Mouse (Mus musculus) left cerebral cortex, postnatal 4 days (tissue): ENCODE data around the gene Plaur. TPM values are rescaled to one million over a fixed set of nuclear protein-coding genes. Genes with fewer than 3 reads are reported as not detected.
A peak's percentile ranks its signal among the peaks of the same experiment; 100 is the strongest.
"Not testable (repeated sequence)": the region's sequence is repeated elsewhere in the genome, so short reads cannot be mapped to it uniquely, and the experiment has no call there.

Experiments used
- DNase-seq: peaks from one replicate; pipeline ENCODE4 v3.0.0-alpha.2; 2022
- intact Hi-C: fragments of 180-260 bp; cut with DNase I; formaldehyde crosslinking; loops from one replicate; pipeline ENCODE4 v1.15.1; 2025
- total RNA-seq, 2 experiments: library from RNA; stranded (reverse); gene quantifications; 2 replicates each; pipeline ENCODE4 v1.2.3; 2021

The Plaur gene
- total RNA-seq, 2 experiments from 2014 or later = 1.0 to 1.2 TPM

- DNase-seq = peak; percentile 67
- intact Hi-C loops = no loop called here
Observed at GRCm38 (mm10) chr7:24506476-24506837, 44.2 kb downstream of the Plaur start.

GRCm38 (mm10) chr7:24506838-24507725 is 44.8 kb downstream of the Plaur start, which contains the start of gene Zfp428:
Gene Zfp428, plus strand, starts transcription at chr7:24507006.
- intact Hi-C loops = no loop called here
- DNase-seq = peak; percentile 93

- intact Hi-C loops = no loop called here
- no peak for DNase-seq
Observed at GRCm38 (mm10) chr7:24507726-24508114, 45.4 kb downstream of the Plaur start.

- DNase-seq = no peak
- intact Hi-C loops = no loop called here
Observed at GRCm38 (mm10) chr7:24512355-24512754, 50.1 kb downstream of the Plaur start, which contains the start of gene AC161166.1. Gene AC161166.1, minus strand, starts transcription at chr7:24512455.

GRCm38 (mm10) chr7:24516319-24516718 is 54.0 kb downstream of the Plaur start:
- DNase-seq, intact Hi-C loops: not testable (repeated sequence)

GRCm38 (mm10) chr7:24517077-24517476 is 54.8 kb downstream of the Plaur start:
- DNase-seq = no peak
- intact Hi-C loops = no loop called here

- DNase-seq = no peak
- intact Hi-C loops = no loop called here
Observed at GRCm38 (mm10) chr7:24517654-24518053, 55.4 kb downstream of the Plaur start.

GRCm38 (mm10) chr7:24519130-24519529 is 56.8 kb downstream of the Plaur start:
- intact Hi-C loops = no loop called here

GRCm38 (mm10) chr7:24520054-24520453 is 57.8 kb downstream of the Plaur start:
- DNase-seq, intact Hi-C loops: not testable (repeated sequence)

More at GRCm38 (mm10) chr7:24519130-24519529, 56.8 kb downstream of the Plaur start:
- no peak for DNase-seq

GRCm38 (mm10) chr7:24522805-24523204 is 60.5 kb downstream of the Plaur start:
- intact Hi-C loops = no loop called here
- no peak for DNase-seq

- no peak for DNase-seq
- intact Hi-C loops = no loop called here
Observed at GRCm38 (mm10) chr7:24523723-24524122, 61.4 kb downstream of the Plaur start.

GRCm38 (mm10) chr7:24524978-24525377 is 62.7 kb downstream of the Plaur start:
- DNase-seq = no peak
- intact Hi-C loops = no loop called here

Other genes with a start within 250 kb of the Plaur start
- gene Zfp109, start 224.9 kb upstream of the Plaur start, total RNA-seq = 1 to 10 TPM; 6.1 to 6.3 TPM
- gene Zfp108, start 207.7 kb upstream of the Plaur start, total RNA-seq = 1 to 10 TPM; 6.4 to 7.3 TPM
- 1 to 10 TPM; 8.3 TPM for gene Zfp93, start 192.1 kb upstream of the Plaur start, total RNA-seq
- gene Zfp61, start 161.3 kb upstream of the Plaur start, total RNA-seq = 10 to 100 TPM; 26.4 to 28.8 TPM
- 10 to 100 TPM; 12.3 to 13.4 TPM for gene Zfp94, start 145.8 kb upstream of the Plaur start, total RNA-seq
- gene Tescl, start 128.5 kb upstream of the Plaur start, total RNA-seq = under 1 TPM in 1 of 2 experiments, not detected in 1; 0.46 TPM
- gene Lypd5, start 113.3 kb upstream of the Plaur start, total RNA-seq = not detected
- gene Kcnn4, start 92.2 kb upstream of the Plaur start, total RNA-seq = under 1 TPM; 0.34 to 0.48 TPM
- gene Smg9, start 62.9 kb upstream of the Plaur start, total RNA-seq = 10 to 100 TPM; 42.0 to 43.2 TPM
- not detected for gene Irgc1, start 10.2 kb upstream of the Plaur start, total RNA-seq
- gene Cadm4, start 19.5 kb downstream of the Plaur start, total RNA-seq = 100 to 1,000 TPM; 332 to 353 TPM
- gene Zfp428, start 44.5 kb downstream of the Plaur start, total RNA-seq = 100 to 1,000 TPM; 105 to 108 TPM
- gene AC161166.1, start 50.0 kb downstream of the Plaur start, total RNA-seq = not detected
- 100 to 1,000 TPM; 118 to 120 TPM for gene Irgq, start 68.2 kb downstream of the Plaur start, total RNA-seq
- under 1 TPM in 1 of 2 experiments, not detected in 1; 0.48 TPM for gene Pinlyp, start 83.6 kb downstream of the Plaur start, total RNA-seq
- gene Xrcc1, start 83.8 kb downstream of the Plaur start, total RNA-seq = 10 to 100 TPM; 48.8 to 49.3 TPM
- gene Ethe1, start 125.1 kb downstream of the Plaur start, total RNA-seq = 10 to 100 TPM; 16.1 to 17.5 TPM
- 10 to 100 TPM; 11.7 to 13.0 TPM for gene Zfp575, start 125.2 kb downstream of the Plaur start, total RNA-seq
- gene Phldb3, start 148.3 kb downstream of the Plaur start, total RNA-seq = under 1 TPM; 0.48 to 0.72 TPM
- under 1 TPM; 0.68 to 0.77 TPM for gene Lypd3, start 174.1 kb downstream of the Plaur start, total RNA-seq
- not detected for gene Tex101, start 214.2 kb downstream of the Plaur start, total RNA-seq
- not detected for gene BC049730, start 246.8 kb downstream of the Plaur start, total RNA-seq